Mouse (Mus musculus) embryo, embryonic 9.5 days (tissue): ENCODE data around the gene Cd9.

Experiments used
- DNase-seq: peaks from one replicate; pipeline ENCODE4 v3.0.0-alpha.2; 2017; ENCODE audit errors: extremely low spot score

Gene Cd9

GRCm38 (mm10) chr6:125434735-125435518, 59.7 kb downstream of the Cd9 start:
- no peak for DNase-seq

DNA sequence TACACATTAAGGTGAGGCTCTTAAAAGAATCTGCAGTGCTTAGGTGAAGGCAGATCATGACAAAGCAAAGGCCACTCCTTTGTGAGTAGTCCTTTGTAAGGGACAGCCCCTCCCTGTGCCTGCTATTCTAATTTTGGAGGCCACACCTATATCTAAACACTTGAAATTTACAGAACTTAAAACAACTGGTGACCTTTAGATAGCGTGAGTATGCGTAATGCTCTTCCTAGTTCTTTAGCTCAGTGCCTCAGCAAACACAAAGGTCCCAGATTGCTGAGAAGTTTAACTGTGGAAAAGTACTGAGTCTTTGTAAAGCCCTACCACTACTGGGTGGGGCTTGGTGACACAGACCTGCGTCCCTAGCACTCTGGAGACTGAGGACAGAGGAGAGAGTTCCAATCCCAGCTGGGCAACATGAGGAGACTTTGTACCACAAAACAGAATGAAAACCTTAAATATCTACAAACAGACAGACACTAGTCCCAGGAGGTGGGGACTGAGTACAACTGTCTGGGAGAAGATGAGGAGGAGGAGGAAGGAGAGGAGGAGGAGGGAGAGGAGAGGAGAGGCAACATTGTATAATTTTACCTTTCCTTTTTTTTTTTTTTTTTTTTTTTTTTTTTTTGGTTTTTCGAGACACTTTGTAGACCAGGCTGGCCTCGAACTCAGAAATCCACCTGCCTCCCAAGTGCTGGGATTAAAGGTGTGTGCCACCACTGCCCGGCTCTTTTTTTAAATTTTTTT, 60.7 kb downstream of the Cd9 start:
- no peak for DNase-seq

- no peak for DNase-seq
These were observed 61.3 kb downstream of the Cd9 start for GRCm38 (mm10) chr6:125433257-125433656.

DNA sequence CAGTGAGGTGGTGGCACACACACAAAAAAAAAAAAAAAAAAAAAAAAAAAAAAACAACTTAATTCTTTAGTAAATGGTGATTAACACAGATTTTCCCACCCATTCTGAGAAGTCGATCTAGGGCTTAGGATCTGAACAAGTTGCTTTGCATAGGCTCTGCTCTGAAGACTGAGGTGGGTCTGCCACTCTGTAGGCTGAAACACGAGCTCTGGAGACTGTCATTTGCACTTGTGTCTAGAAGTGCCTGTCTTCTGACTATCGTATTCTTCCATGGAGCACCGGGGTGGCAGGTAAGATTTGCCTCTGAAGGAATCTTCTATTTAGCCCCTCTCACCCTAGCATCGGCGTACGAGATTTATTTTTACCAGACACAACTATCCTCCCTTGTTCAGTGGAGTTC, 62.1 kb downstream of the Cd9 start:
- no peak for DNase-seq

DNA sequence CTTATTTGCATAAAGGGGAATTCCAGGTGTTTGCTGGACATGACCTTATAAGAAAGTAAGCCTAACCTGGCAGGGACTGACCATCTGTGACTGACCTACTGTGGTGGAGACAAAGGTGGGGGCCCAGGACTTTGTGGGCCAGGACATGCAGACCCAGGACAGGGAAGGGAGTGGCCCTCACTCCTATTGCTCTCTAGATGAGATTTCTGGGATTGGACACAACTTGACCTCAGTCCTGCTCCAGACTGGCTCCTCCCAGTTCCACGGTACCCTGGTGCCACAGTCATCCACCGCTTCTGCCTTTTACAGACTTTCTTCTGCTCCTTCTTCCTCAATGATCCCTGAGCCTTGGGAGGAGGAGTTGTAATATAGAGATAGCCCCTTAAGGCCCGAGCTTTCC, 63.6 kb downstream of the Cd9 start:
- no peak for DNase-seq

- no peak for DNase-seq
These were observed 64.1 kb downstream of the Cd9 start for GRCm38 (mm10) chr6:125430358-125430958.

GRCm38 (mm10) chr6:125429741-125430140, 64.8 kb downstream of the Cd9 start:
- no peak for DNase-seq

DNA sequence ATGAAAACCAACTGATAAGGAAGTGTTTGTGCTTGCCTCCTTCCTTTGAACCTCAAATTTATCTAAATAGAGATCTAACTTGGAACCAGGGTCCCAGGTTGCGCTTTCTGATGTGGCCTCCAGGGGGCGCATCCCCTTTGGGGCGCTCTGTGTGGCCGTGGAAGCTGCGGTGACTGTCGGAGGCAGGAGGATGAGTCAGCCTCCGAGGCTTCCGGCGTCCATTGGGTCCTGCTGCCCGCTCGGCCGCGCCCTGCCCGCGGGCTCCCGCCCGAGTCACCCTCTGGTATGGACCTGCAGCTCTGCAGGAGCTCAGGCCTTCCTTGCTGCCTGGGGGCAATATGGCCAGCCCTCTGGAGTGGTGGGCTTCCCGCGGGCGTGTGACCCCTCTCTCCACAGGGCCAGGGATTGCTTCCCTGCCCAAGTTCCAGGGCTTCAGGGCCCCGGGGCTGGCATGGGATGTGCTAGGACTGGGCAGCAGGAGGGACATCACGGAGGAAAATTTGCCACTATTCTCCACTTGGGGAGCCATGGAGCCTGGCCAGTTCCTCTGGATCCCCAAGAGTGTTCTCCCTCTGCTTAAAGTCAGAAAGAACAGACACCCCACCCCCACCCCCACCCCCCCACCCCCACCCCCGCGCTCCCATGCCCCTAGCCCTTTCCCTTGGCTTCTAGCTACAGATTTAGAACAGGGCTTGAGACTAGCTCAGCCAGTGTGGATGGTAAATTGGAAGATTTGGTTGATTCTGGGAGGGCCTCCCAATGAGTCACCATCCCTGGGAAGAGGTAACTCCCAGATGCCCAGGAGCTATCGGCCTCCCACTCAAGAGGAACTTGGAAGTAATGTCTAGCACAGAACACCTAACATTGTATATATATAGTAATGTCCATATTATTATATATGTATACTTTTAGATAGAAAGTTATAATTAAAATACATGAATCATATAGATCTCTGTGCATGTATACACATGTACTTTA, 67.9 kb downstream of the Cd9 start:
- DNase-seq, result peak; percentile 84

- no peak for DNase-seq
These were observed 69.1 kb downstream of the Cd9 start for GRCm38 (mm10) chr6:125425205-125426090.

- no peak for DNase-seq
These were observed 70.4 kb downstream of the Cd9 start for GRCm38 (mm10) chr6:125424156-125424555.

DNA sequence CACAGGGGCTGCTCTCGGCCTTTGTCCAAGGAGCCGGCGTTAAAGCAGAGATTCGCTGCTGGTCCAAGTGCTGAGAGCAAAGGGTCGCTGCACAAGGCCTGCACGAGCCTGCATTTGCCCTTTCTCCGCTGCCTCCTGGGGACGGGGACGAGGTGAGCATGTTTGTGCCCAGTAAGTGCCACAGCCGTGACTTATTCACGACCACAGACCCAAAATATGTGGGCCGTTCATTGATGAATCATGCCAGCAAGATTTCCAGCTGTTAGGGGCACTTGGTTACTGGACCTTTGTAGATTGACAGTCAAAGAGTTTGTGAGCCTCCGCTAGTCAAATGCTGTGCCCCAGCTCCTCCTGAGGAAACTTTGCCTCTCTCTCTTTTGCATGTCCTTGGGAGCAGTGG, 71.1 kb downstream of the Cd9 start:
- no peak for DNase-seq

DNA sequence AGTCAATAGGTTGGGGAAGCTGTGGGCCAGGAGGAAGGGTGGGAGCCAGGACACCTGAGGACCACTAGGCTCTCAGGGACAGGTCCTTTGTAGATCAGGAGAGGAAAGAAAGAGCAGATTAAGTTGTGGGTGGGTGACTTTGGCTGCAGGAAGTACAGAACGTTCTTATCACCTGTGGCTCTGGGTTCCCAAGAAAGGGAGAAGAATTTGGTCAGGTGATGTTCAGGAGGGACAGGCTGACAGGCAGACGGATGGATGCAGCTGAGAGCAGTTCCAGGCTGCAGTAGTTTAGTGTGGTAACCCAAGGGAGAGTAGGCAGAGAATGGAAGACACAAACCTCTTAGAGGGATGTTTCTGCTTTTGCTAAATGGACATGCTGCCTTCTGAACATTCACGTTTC, 71.5 kb downstream of the Cd9 start:
- no peak for DNase-seq

DNA sequence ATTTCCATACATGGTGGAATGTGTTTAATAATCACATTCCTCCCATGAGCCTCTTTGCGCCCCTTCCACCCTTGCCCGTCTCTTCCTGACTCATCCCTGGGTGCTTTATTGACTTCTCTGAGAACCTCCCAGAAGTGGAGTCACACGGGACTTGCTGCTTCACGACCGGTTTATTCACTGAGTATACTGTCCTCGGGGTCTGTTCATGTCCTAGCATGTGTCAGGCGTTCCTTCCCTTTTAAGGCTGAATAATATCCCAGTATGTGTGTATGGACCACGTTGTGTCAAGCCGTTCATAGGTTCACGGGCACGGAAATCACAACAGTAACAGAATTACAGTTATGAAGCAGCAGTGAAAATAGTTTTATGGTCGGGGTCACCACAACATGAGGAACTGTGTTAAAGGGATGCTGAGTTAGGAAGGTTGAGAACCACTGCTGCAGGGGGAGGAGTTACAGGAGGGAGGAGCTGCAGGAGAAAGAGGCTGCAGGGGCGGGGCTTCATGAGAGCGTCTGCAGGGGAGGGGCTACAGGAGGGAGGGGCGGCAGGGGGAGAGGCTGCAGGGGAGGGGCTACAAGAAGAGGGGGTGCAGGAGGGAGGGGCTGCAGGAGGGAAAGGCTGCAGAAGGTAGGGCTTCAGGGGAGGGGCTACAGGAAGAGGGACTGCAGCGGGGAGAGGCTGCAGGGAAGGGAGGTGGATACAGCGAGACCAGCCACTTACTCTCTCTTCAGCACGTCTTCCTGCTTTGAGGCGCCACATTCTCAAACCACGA, 72.4 kb downstream of the Cd9 start:
- DNase-seq, result peak; percentile 85

GRCm38 (mm10) chr6:125420458-125421063, 74.0 kb downstream of the Cd9 start:
- DNase-seq, result no peak

- DNase-seq, result peak; percentile 82
These were observed 75.8 kb downstream of the Cd9 start for GRCm38 (mm10) chr6:125418744-125419143.

DNA sequence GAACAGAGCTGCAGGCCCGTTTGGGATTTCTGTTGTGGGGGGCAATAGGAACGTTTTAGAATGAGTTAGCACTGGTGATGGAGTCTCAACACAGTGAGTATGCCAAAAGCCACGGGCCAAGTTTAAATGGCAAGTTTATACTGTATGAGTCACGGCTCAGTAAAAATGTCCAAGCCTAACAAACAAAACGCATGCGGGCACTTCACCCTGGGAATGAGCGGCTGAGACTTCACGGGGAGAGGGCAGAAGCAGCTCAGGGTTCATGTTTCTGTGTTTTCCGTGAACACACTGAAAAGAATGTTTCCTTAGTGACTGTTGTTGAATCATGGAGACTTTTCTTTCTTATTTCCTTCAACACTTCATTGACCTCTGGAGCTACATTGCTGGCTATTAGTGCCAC, 81.3 kb downstream of the Cd9 start:
- no peak for DNase-seq

- no peak for DNase-seq
These were observed 82.9 kb downstream of the Cd9 start for GRCm38 (mm10) chr6:125411661-125412060.

DNA sequence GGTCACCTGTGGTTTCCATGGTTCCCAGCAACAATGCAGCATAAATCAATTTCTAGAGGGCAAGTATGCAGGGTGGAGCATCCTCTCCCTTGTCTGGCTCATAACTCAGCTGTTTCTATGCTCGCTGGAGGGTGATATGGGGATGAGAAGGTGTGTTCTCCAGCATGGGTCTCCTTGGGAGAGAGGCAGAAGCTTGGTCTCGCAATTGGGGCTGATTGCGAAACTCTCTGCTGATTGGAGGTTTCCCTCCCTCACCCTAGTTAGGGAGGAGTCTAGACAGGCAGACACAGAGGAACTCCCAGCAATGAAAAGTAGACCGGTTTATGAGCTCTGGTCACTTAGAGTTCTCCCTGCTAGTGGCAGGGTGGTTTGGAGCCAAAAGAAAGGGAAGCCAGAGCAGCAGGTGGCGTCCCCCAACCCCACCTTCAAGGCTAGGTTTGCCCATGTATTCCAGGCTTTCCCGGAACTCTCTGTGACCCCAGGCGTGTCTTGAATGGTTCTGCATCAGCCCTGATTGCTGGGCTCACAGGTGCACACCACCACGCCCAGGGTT, 83.5 kb downstream of the Cd9 start:
- no peak for DNase-seq

GRCm38 (mm10) chr6:125410551-125410950, 84.0 kb downstream of the Cd9 start:
- no peak for DNase-seq
